Mouse (Mus musculus) heart, embryonic 11.5 days (tissue): ENCODE data around the gene Hsd17b11. TPM values are rescaled to one million over a fixed set of nuclear protein-coding genes. Genes with fewer than 3 reads are reported as not detected.
A peak's percentile ranks its signal among the peaks of the same experiment; 100 is the strongest.

Experiments
- ATAC-seq: fragments of 200-750 bp; cut with Nextera tagmentation; replicated peaks from 2 replicates; pipeline ENCODE4 v1.8.0; 2017; ENCODE audit warnings: moderate library complexity; ENCODE audit not compliant: insufficient number of reproducible peaks, low FRiP score, low TSS enrichment
- H3K27ac ChIP-seq: fragments of 300-500 bp; sonication (generic); 2 replicates; pipeline ENCODE4 v1.5.1; 2014; ENCODE audit warnings: mild to moderate bottlenecking, low read depth, low read length
- H3K27me3 ChIP-seq: fragments of 300-500 bp; sonication (generic); 2 replicates; pipeline ENCODE4 v1.6.1; 2014; ENCODE audit warnings: mild to moderate bottlenecking, low read length, mixed read lengths; ENCODE audit not compliant: control insufficient read depth, insufficient read depth
- H3K36me3 ChIP-seq: fragments of 300-500 bp; sonication (generic); 2 replicates; pipeline ENCODE4 v1.6.1; 2014; ENCODE audit warnings: mild to moderate bottlenecking, low read length, moderate library complexity, mixed read lengths; ENCODE audit not compliant: control insufficient read depth, insufficient read depth
- H3K4me1 ChIP-seq: fragments of 300-500 bp; sonication (generic); 2 replicates; pipeline ENCODE4 v1.6.1; 2014; ENCODE audit warnings: low read length; ENCODE audit not compliant: control insufficient read depth, insufficient read depth
- H3K4me2 ChIP-seq: fragments of 300-500 bp; sonication (generic); 2 replicates; pipeline ENCODE4 v1.6.1; 2014; ENCODE audit warnings: mild to moderate bottlenecking, moderate library complexity
- H3K4me3 ChIP-seq: fragments of 300-500 bp; sonication (generic); 2 replicates; pipeline ENCODE4 v1.5.1; 2014; ENCODE audit warnings: low read depth, low read length
- H3K9ac ChIP-seq: fragments of 300-500 bp; sonication (generic); 2 replicates; pipeline ENCODE4 v1.6.1; 2014; ENCODE audit warnings: mild to moderate bottlenecking, low read depth, low read length, moderate library complexity
- H3K9me3 ChIP-seq: fragments of 300-500 bp; sonication (generic); replicated peaks from 2 replicates; pipeline ENCODE4 v1.6.1; 2016; ENCODE audit warnings: low read length; ENCODE audit not compliant: control insufficient read depth
- WGBS: fragments of 180-500 bp; shearing (Covaris S2); extraction: QIAGEN DNeasy Blood & Tissue Kit; methylation state at CpG from one replicate; pipeline ENCODE4 v1.1.7; 2014; ENCODE audit not compliant: insufficient replicate concordance; 5-methylcytosine and 5-hydroxymethylcytosine counted together
- polyA plus RNA-seq: library from polyadenylated mRNA; unstranded; fragments of >200 nt; fragmentation: Nextera tagmentation; extraction: Ambion mirVana; gene quantifications from 2 replicates; pipeline ENCODE4 v1.2.1, GENCODE M21; 2014

Hsd17b11 gene
- 4.2 and 5.3 TPM in 2 replicates for polyA plus RNA-seq

GRCm38 (mm10) chr5:104021597-104022378, at the start of gene Hsd17b11:
Gene Hsd17b11, minus strand, starts transcription at chr5:104021919.
- peaks cover 3% of the 10 kb centered on the region for H3K36me3 ChIP-seq
- H3K9me3 ChIP-seq: no peaks in the 10 kb centered on the region
- H3K27me3 ChIP-seq: no peaks in the 10 kb centered on the region
- H3K9ac ChIP-seq: peak within 1 kb of the TSS; percentile 84
- peak within 1 kb of the TSS; percentile 63 for H3K4me3 ChIP-seq
- peak within 1 kb of the TSS; percentile 77 for H3K4me2 ChIP-seq
- WGBS: under 1% methylated on average over 31 of the region's 31 CpGs
- H3K27ac ChIP-seq: peak within 1 kb of the TSS; percentile 88
- peaks cover 24% of the 10 kb centered on the region for H3K4me1 ChIP-seq
- peak; percentile 86 for ATAC-seq

- WGBS: 70% methylated on average over 4 of the region's 4 CpGs
- H3K27ac ChIP-seq: no peak overlapping the region
- no peaks in the 10 kb centered on the region for H3K27me3 ChIP-seq
- H3K4me1 ChIP-seq: peaks cover 6% of the 10 kb centered on the region; the same call in 1 of the 2 replicates
- H3K36me3 ChIP-seq: no peaks in the 10 kb centered on the region
- no peak overlapping the region for H3K4me2 ChIP-seq
- no peak overlapping the region for H3K9ac ChIP-seq
- no peaks in the 10 kb centered on the region for H3K9me3 ChIP-seq
- ATAC-seq: no peak
- no peak overlapping the region for H3K4me3 ChIP-seq
Observed at GRCm38 (mm10) chr5:104071048-104071447, 49.3 kb upstream of the Hsd17b11 start.

DNA sequence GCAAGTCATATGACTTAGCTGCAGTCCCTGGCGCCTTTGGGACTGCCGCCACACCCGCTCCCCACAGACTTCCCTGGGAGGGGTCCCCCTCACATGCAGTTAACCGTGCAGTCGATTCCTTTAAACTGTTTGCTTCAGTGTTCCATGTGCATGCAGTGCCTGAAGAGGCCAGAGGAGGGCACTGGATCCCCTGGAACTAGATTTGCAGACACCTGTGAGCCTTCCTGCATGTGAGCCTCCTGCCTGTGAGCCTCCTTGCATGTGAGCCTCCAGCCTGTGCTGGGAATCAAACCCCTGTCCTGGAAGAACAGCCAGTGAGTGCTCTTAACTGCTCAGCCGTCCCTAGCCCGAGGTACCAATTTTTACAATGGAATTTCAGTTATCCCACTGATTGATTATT, 47.0 kb upstream of the Hsd17b11 start:
- Histone ChIP-seq H3K27ac (no peak overlapping the region), H3K4me1 (peaks cover 6% of the 10 kb centered on the region; the same call in 1 of the 2 replicates), H3K4me3 (no peak overlapping the region), H3K9me3 (no peaks in the 10 kb centered on the region), H3K36me3 (peaks cover 4% of the 10 kb centered on the region), H3K27me3 (no peaks in the 10 kb centered on the region), H3K9ac (no peak overlapping the region), H3K4me2 (no peak overlapping the region)
- ATAC-seq: no peak
- WGBS: 83% methylated on average over 7 of the region's 7 CpGs

DNA sequence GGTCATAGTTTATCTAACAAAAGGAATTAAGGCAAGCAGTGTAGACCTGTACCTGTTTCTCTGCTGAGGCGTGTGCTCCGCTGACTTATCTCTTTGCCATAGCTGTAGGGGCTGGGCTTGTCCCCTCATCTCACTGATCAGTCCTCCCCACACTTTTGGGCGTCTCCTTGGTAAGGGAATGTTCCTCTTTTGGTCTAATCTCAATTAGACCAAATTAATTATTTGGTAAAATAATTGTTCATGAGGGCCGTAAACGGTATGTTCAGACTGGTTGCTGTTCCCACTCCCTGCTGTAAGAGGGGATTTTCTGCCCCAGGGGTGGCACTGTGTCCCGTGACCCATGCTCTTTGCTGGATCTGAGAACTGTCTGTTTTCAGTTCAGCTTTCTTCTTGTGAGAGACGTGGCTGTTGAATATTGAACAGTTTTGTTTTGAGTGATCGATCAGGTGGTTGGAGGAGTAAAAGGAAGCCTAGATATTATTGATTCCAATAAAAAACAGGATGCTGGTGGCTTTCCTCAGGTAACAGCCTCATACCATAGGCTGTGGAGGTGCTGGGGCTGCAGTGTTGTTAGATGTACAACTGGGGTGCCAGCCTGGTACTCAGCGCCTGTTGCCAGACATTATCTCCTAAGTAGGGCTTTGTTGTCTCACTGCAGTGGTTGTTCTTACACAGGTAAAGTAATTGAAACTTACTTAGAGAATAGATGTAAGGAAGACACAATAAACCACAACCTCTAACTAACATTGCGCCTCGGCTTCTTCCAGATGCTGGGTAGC, 41.2 kb upstream of the Hsd17b11 start:
- H3K9me3 ChIP-seq: no peaks in the 10 kb centered on the region
- no peak overlapping the region for H3K27ac ChIP-seq
- 90% methylated on average over 11 of the region's 11 CpGs for WGBS
- no peak overlapping the region for H3K4me2 ChIP-seq
- H3K4me3 ChIP-seq: no peak overlapping the region
- no peak overlapping the region for H3K9ac ChIP-seq
- ATAC-seq: no peak
- H3K27me3 ChIP-seq: no peaks in the 10 kb centered on the region
- no peaks in the 10 kb centered on the region for H3K4me1 ChIP-seq
- H3K36me3 ChIP-seq: peaks cover 17% of the 10 kb centered on the region

GRCm38 (mm10) chr5:104061936-104062772, 40.4 kb upstream of the Hsd17b11 start:
- WGBS: 85% methylated on average over 13 of the region's 13 CpGs
- H3K9ac ChIP-seq: no peak overlapping the region
- peaks cover 17% of the 10 kb centered on the region for H3K36me3 ChIP-seq
- no peaks in the 10 kb centered on the region for H3K9me3 ChIP-seq
- H3K4me2 ChIP-seq: no peak overlapping the region
- ATAC-seq: no peak
- H3K4me1 ChIP-seq: no peaks in the 10 kb centered on the region
- H3K27ac ChIP-seq: no peak overlapping the region
- no peaks in the 10 kb centered on the region for H3K27me3 ChIP-seq
- H3K4me3 ChIP-seq: no peak overlapping the region

DNA sequence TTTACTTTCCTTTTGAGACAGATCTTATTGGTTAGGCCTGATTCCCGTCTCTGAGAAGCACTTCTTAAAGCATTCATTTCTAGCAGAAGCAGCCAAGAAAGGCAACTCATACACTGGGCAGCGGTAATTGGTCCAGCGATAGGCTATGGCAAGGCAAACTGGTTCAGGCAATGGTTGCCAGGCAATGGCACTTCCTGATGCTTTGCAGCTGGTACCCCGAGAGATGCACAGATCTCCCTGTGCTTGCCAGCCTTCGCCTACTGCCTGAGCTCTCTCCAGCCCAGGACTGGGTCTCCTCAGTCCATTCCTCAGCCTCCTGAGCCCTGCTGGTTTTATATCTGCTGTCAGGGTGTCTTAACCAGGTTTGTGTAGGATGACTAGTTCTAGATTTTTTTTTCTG, 38.7 kb upstream of the Hsd17b11 start:
- H3K4me3 ChIP-seq: no peak overlapping the region
- WGBS: 94% methylated on average over 5 of the region's 5 CpGs
- no peaks in the 10 kb centered on the region for H3K9me3 ChIP-seq
- H3K36me3 ChIP-seq: peaks cover 17% of the 10 kb centered on the region
- ATAC-seq: no peak
- H3K4me1 ChIP-seq: no peaks in the 10 kb centered on the region
- no peak overlapping the region for H3K9ac ChIP-seq
- no peak overlapping the region for H3K27ac ChIP-seq
- no peak overlapping the region for H3K4me2 ChIP-seq
- H3K27me3 ChIP-seq: no peaks in the 10 kb centered on the region

DNA sequence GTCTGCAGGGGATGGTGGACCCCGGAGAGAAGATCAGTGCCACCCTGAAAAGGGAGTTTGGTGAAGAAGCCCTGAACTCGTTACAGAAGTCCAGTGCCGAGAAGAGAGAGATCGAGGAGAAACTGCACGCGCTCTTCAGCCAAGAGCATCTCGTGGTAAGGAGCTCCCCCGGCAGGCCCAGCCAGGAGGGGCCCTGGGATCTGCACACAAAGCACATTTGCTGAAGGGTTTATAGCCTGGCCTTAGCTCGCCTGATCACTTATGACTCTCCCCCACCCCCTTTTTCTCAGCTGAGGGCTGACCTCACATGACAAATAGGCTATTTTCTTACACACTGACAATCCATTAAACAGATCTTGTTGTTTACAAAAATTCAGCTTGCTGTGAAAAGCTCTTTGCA, 37.9 kb upstream of the Hsd17b11 start:
- Histone ChIP-seq H3K4me2 (no peak overlapping the region), H3K27ac (no peak overlapping the region), H3K4me3 (no peak overlapping the region), H3K9me3 (no peaks in the 10 kb centered on the region), H3K27me3 (no peaks in the 10 kb centered on the region), H3K36me3 (peaks cover 13% of the 10 kb centered on the region), H3K9ac (no peak overlapping the region), H3K4me1 (no peaks in the 10 kb centered on the region)
- no peak for ATAC-seq
- 85% methylated on average over 9 of the region's 9 CpGs for WGBS

DNA sequence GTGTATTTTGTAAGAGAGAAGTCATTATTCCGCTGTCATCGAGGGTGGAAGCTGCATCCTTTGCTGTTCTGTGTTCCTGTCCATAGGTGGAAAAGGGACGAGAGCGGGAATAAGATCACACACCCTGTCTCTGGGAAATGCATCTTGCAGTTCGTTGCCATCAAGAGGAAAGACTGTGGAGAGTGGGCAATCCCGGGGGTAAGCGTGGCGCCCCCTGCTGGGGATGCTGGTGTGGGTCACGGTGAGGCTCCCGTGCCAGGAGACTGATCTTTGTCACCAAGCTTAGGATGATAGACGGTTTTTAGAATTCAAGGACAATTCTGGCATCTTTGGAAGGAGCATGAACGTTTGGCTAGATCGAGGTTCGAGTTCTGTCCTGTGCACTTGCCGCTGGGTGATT, 36.3 kb upstream of the Hsd17b11 start:
- no peak overlapping the region for H3K4me2 ChIP-seq
- no peak overlapping the region for H3K4me3 ChIP-seq
- ATAC-seq: no peak
- 64% methylated on average over 15 of the region's 15 CpGs for WGBS
- H3K4me1 ChIP-seq: no peaks in the 10 kb centered on the region
- no peaks in the 10 kb centered on the region for H3K27me3 ChIP-seq
- H3K9ac ChIP-seq: no peak overlapping the region
- H3K27ac ChIP-seq: no peak overlapping the region
- H3K9me3 ChIP-seq: no peaks in the 10 kb centered on the region
- H3K36me3 ChIP-seq: peaks cover 10% of the 10 kb centered on the region
